Mouse (Mus musculus) embryonic fibroblast, embryonic 13.5 days (primary cell): ENCODE data around the gene Adh1.

Source experiments
- CTCF ChIP-seq: IDR thresholded peaks from 2 replicates; pipeline ENCODE4 v1.5.1; 2011; ENCODE audit warnings: mild to moderate bottlenecking, control low read depth, low read length, moderate library complexity, borderline replicate concordance; ENCODE audit not compliant: insufficient read depth
- POLR2A ChIP-seq: IDR thresholded peaks from 2 replicates; pipeline ENCODE4 v1.6.1; 2011; ENCODE audit warnings: low read depth, mild to moderate bottlenecking, control low read depth, low read length, moderate library complexity

GRCm38 (mm10) chr3:138242933-138243332, 17.9 kb upstream of the Adh1 start:
- TF ChIP-seq CTCF (no peak), POLR2A (no peak)
